Mouse (Mus musculus): ENCODE data around the gene Map3k7cl. TPM values are rescaled to one million over a fixed set of nuclear protein-coding genes. Genes with fewer than 3 reads are reported as not detected.

Map3k7cl gene
- polyA plus RNA-seq, 1 experiment from 2014 or later, result 0.47 TPM

DNA sequence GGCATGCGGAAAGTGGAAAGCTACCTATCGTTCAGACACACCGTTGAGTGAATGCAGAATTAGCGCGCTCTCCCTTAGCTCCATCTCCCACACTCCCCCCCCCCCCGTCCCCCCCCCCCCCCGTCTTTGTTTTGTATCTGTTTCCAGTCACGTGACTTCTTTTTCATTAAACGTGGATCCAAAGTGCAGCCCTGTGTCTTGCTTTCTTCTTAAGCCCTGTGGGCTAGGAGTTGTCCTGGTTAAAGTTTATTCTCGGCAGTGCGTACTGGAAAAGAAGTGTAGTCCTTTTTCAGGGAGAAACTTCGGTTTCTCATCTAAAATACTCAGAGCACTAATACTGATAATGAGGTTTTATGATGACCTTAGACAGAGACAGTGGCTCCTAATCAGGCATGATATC is 42.0 kb downstream of the Map3k7cl start:
- no peak for ATAC-seq (ENCODE audit: low FRiP score, low read depth)

DNA sequence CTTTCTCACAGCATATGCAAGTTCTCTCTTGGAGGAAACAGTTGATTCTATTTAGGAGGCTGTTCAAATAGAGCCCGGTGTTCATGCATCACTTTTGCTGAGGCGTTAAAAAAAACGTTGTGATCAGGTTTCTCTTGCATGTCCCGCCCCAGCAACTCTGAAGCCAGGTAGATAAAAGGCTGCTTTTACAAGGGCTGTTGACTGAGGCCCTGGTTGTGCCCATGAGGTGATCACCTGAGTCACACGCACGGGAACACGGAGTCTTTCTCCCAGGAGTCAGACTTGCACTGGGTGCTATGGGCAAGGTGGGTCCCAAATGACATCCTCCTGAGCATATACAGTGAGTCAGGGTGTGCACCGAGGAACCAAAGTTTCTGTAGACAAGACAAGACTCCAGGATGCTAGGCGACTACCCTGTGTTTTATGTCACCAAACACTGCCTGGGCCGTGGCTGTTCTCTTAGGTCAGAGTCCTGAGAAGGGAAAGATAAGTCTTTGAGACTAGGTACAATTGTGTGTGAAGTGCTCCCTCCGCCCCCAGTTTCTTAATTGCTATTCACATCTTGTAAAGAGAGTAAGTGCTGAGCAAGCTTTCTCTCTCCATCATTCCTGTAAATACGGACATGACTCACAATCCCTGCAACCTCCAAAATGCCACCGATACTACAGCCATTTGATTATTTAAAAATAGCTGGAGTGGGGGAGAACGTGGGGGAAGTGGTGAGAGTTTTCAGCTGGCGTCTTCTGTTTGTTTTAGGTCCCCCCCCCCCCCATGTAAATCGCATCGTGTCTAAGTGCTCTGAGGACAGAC is 49.8 kb downstream of the Map3k7cl start:
- H3K4me2 ChIP-seq (replicated peaks), result no peak overlapping the region
- no peaks in the 10 kb centered on the region for H3K36me3 ChIP-seq
- no peaks in the 10 kb centered on the region for H3K9me3 ChIP-seq
- no peak overlapping the region for H3K27ac ChIP-seq
- no peaks in the 10 kb centered on the region for H3K27me3 ChIP-seq
- 66% methylated on average over 17 of the region's 17 CpGs for WGBS
- H3K4me3 ChIP-seq, result no peak overlapping the region
- H3K4me1 ChIP-seq, result peaks cover 10% of the 10 kb centered on the region
- no peak for ATAC-seq (ENCODE audit: low FRiP score, low read depth)
- no peak overlapping the region for H3K9ac ChIP-seq

More for the DNA sequence above, 42.0 kb downstream of the Map3k7cl start:
- Histone ChIP-seq H3K27me3 (no peaks in the 10 kb centered on the region), H3K36me3 (no peaks in the 10 kb centered on the region), H3K9me3 (peaks cover 5% of the 10 kb centered on the region; the same call in 1 of the 2 replicates), H3K9ac (no peak overlapping the region), H3K4me3 (no peak overlapping the region), H3K4me1 (peaks cover 17% of the 10 kb centered on the region), H3K4me2 (replicated peaks) (no peak overlapping the region), H3K27ac (no peak overlapping the region)
- 86% methylated on average over 10 of the region's 12 CpGs for WGBS

- ATAC-seq (ENCODE audit: low FRiP score, low read depth), result no peak
- Histone ChIP-seq H3K4me1 (peaks cover 3% of the 10 kb centered on the region; the same call in 1 of the 2 replicates), H3K27me3 (no peaks in the 10 kb centered on the region), H3K36me3 (no peaks in the 10 kb centered on the region), H3K9me3 (no peaks in the 10 kb centered on the region), H3K4me3 (no peak overlapping the region), H3K9ac (no peak overlapping the region), H3K4me2 (replicated peaks) (no peak overlapping the region), H3K27ac (no peak overlapping the region)
- WGBS, result 82% methylated on average over 9 of the region's 9 CpGs
Observed at GRCm38 (mm10) chr16:87604002-87604401, 50.9 kb downstream of the Map3k7cl start.

- Histone ChIP-seq H3K4me2 (replicated peaks) (no peak overlapping the region), H3K4me3 (no peak overlapping the region), H3K27me3 (no peaks in the 10 kb centered on the region), H3K4me1 (no peaks in the 10 kb centered on the region), H3K9ac (no peak overlapping the region), H3K36me3 (no peaks in the 10 kb centered on the region), H3K27ac (no peak overlapping the region), H3K9me3 (no peaks in the 10 kb centered on the region)
- no peak for ATAC-seq (ENCODE audit: low FRiP score, low read depth)
- WGBS, result 84% methylated on average over 2 of the region's 2 CpGs
Observed at GRCm38 (mm10) chr16:87604883-87605282, 51.8 kb downstream of the Map3k7cl start.

DNA sequence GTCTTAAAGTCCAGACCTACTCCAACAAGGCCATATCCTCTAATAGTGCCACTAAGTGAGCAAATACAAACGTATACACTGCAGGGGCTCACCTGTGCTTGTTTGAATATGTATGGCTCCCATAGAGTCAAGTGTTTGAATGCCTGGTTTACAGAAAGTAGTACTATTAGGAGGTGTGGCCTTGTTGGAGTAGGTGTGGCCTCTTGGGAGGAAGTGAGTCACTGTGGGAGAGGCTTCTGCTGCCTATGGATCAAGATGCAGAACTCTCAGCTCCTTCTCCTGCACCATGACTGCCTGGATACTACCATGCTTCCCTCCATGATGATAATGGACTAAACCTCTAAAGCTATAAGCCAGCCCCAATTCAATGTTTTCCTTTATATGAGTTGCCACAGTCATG is 54.3 kb downstream of the Map3k7cl start:
- Histone ChIP-seq H3K27me3 (no peaks in the 10 kb centered on the region), H3K4me2 (replicated peaks) (no peak overlapping the region), H3K9ac (no peak overlapping the region), H3K4me1 (no peaks in the 10 kb centered on the region), H3K36me3 (no peaks in the 10 kb centered on the region), H3K27ac (no peak overlapping the region), H3K4me3 (no peak overlapping the region), H3K9me3 (no peaks in the 10 kb centered on the region)
- WGBS, result 83% methylated on average over 1 of the region's 1 CpGs
- no peak for ATAC-seq (ENCODE audit: low FRiP score, low read depth)

DNA sequence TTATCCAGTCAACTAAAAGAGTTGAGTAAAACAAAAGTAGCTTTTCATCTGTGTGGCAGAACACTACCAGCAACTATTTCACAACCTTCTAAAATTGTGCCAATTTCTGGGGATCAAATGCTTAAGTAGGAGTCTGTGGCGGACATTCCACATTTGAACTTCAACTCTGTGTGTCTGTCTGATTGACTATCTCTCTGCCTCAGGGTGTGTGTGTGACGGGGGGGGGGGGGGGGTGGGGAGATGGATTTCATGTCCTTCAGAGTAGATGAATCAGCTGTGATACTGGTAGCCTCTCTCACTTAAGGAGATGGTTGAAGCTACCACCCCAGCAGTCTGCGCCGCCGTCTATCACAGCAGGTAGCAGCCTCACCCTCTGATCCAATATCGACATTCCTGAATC is 54.8 kb downstream of the Map3k7cl start:
- H3K36me3 ChIP-seq, result no peaks in the 10 kb centered on the region
- 87% methylated on average over 6 of the region's 6 CpGs for WGBS
- H3K4me1 ChIP-seq, result no peaks in the 10 kb centered on the region
- no peaks in the 10 kb centered on the region for H3K9me3 ChIP-seq
- no peaks in the 10 kb centered on the region for H3K27me3 ChIP-seq
- no peak for ATAC-seq (ENCODE audit: low FRiP score, low read depth)
- no peak overlapping the region for H3K27ac ChIP-seq
- H3K4me2 ChIP-seq (replicated peaks), result no peak overlapping the region
- no peak overlapping the region for H3K4me3 ChIP-seq
- H3K9ac ChIP-seq, result no peak overlapping the region

DNA sequence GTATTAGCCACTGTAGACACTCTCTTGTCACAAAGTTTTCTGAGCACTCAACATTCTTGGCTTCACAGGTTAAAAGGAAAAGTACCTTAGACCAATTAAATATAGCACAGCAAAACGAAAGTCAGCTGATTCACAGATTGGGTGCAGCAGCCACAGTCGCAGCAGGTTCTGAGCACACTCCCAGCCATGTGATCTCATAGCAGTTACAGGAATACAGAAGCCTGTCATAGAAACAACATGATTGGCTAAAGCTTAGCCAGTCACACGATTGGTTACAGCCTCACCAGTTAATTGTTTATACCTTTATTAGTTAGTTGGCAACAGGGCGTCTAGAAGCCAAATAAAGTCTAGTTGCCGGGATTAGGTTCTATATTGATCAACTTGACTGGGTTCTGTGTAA is 57.0 kb downstream of the Map3k7cl start:
- no peaks in the 10 kb centered on the region for H3K9me3 ChIP-seq
- H3K36me3 ChIP-seq, result no peaks in the 10 kb centered on the region
- H3K27me3 ChIP-seq, result no peaks in the 10 kb centered on the region
- no peak overlapping the region for H3K9ac ChIP-seq
- H3K4me3 ChIP-seq, result no peak overlapping the region
- H3K27ac ChIP-seq, result no peak overlapping the region
- WGBS, result 76% methylated on average over 5 of the region's 5 CpGs
- H3K4me1 ChIP-seq, result no peaks in the 10 kb centered on the region
- no peak overlapping the region for H3K4me2 ChIP-seq (replicated peaks)
- ATAC-seq (ENCODE audit: low FRiP score, low read depth), result no peak

GRCm38 (mm10) chr16:87610556-87611295 is 57.6 kb downstream of the Map3k7cl start:
- no peaks in the 10 kb centered on the region for H3K4me1 ChIP-seq
- H3K9me3 ChIP-seq, result no peaks in the 10 kb centered on the region

DNA sequence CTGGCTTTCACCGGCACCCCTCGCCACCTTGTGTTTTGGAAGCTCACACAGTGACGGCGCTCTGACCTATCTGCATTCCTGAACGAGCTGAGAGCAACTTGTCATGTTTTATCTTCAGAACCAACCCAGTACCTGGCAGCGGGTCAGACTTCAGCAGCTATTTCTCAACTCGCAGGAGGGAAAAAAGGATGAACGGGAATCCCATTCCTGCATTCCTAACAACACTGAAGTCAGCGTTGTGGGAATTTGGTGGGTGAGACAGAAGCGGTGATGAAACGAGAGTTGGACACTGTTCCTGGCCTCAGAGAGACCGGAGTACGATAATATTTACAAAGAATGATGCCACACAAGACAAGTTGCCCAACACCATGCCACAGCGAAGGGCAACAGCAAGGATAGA is 58.3 kb downstream of the Map3k7cl start:
- Histone ChIP-seq H3K36me3 (no peaks in the 10 kb centered on the region), H3K4me1 (no peaks in the 10 kb centered on the region), H3K9ac (no peak overlapping the region), H3K9me3 (no peaks in the 10 kb centered on the region), H3K27me3 (no peaks in the 10 kb centered on the region), H3K4me3 (no peak overlapping the region), H3K4me2 (replicated peaks) (no peak overlapping the region), H3K27ac (no peak overlapping the region)
- WGBS, result 87% methylated on average over 14 of the region's 14 CpGs
- ATAC-seq (ENCODE audit: low FRiP score, low read depth), result no peak

More at GRCm38 (mm10) chr16:87610556-87611295, 57.6 kb downstream of the Map3k7cl start:
- no peak overlapping the region for H3K4me3 ChIP-seq
- H3K27ac ChIP-seq, result no peak overlapping the region
- WGBS, result 86% methylated on average over 21 of the region's 21 CpGs
- H3K27me3 ChIP-seq, result no peaks in the 10 kb centered on the region
- no peak for ATAC-seq (ENCODE audit: low FRiP score, low read depth)
- H3K36me3 ChIP-seq, result no peaks in the 10 kb centered on the region
- no peak overlapping the region for H3K9ac ChIP-seq
- no peak overlapping the region for H3K4me2 ChIP-seq (replicated peaks)

DNA sequence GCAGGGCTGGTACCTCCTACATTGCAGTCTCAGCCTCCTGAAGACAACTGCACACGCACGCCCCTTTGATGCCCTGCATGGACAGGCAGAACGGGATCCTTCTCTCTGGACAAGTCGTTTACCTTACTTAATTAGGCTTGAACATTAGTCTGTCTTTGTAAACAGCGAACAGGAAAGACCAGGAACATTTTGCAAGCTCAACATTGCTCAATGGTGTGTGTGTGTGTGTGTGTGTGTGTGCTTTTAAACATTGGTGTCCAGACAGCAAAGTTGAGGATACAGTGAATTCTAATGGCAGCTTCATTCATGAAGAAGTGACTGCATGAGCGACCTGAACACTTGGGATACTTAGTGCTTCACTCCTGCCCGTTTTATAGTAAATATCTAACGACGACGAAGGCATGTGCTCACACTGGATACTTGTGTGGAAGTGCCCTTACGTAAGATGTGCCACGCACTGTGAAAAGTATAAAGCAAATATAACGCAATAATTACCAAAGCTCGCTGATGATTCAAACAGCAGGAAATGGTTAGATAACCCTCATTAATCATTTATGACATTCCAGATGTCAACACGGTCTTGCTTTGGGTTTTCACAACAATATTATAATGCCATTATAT is 59.2 kb downstream of the Map3k7cl start:
- H3K36me3 ChIP-seq, result no peaks in the 10 kb centered on the region
- no peaks in the 10 kb centered on the region for H3K4me1 ChIP-seq
- no peaks in the 10 kb centered on the region for H3K27me3 ChIP-seq
- H3K4me3 ChIP-seq, result no peak overlapping the region
- 70% methylated on average over 15 of the region's 15 CpGs for WGBS
- H3K27ac ChIP-seq, result no peak overlapping the region
- ATAC-seq (ENCODE audit: low FRiP score, low read depth), result no peak
- no peak overlapping the region for H3K9ac ChIP-seq
- no peaks in the 10 kb centered on the region for H3K9me3 ChIP-seq
- no peak overlapping the region for H3K4me2 ChIP-seq (replicated peaks)

DNA sequence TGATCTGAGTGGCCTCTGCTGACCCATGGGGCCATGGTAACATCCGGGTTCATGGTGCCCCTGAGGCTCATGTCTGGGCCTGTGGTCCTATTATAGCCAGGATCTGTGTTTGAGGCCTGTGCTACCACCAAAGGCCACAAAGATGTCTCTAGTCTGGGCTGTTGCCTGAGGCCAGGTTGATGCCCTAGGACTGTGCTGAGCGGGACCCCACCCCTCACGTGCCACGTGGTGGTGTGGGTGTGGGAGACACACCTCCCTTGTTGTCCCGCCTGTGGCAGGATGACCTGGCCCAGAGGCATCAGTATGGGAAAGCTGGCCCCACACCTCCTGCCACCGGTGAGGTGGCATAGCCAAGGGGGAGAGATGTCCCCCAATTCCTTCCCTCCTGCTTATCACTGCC is 64.2 kb downstream of the Map3k7cl start:
- H3K4me1 ChIP-seq, result no peaks in the 10 kb centered on the region
- no peak overlapping the region for H3K27ac ChIP-seq
- ATAC-seq (ENCODE audit: low FRiP score, low read depth), result no peak
- H3K4me2 ChIP-seq (replicated peaks), result no peak overlapping the region
- H3K27me3 ChIP-seq, result no peaks in the 10 kb centered on the region
- WGBS, result 87% methylated on average over 6 of the region's 6 CpGs
- H3K4me3 ChIP-seq, result no peak overlapping the region
- no peaks in the 10 kb centered on the region for H3K9me3 ChIP-seq
- H3K36me3 ChIP-seq, result no peaks in the 10 kb centered on the region
- no peak overlapping the region for H3K9ac ChIP-seq

DNA sequence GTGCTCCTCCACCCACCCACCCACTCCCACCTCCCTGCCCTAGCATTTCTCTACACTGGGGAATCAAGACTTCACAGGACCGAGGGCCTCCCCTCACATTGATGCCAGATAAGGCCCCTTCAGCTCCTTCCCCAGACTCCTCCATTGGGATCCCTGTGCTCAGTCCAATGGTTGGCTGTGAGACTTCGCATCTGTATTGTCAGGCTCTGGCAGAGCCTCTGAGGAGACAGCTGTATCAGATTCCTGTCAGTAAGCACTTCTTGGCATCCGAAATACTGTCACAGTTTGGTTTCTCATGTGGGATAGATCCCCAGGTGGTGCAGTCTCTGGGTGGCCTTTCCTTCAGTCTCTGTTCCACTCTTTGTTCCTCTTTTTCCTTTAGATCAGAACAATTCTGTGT is 68.1 kb downstream of the Map3k7cl start:
- Histone ChIP-seq H3K4me1 (no peaks in the 10 kb centered on the region), H3K27ac (no peak overlapping the region), H3K4me2 (replicated peaks) (no peak overlapping the region), H3K4me3 (no peak overlapping the region), H3K36me3 (no peaks in the 10 kb centered on the region), H3K9me3 (peaks cover under 1% of the 10 kb centered on the region; the same call in 1 of the 2 replicates), H3K9ac (no peak overlapping the region), H3K27me3 (no peaks in the 10 kb centered on the region)
- no peak for ATAC-seq (ENCODE audit: low FRiP score, low read depth)
- 91% methylated on average over 3 of the region's 3 CpGs for WGBS

Data from limb, embryonic 13.5 days (tissue).